Mouse (Mus musculus) effector memory CD4-positive, alpha-beta T cell, adult 7 months (primary cell): Measurements from ENCODE around the gene Has1. TPM values are rescaled to one million over a fixed set of nuclear protein-coding genes. Genes with fewer than 3 reads are reported as not detected.

Source experiments
- polyA plus RNA-seq: library from polyadenylated mRNA; unstranded; fragments of 100-300 nt; shearing (Covaris generic); gene quantifications from one replicate; pipeline ENCODE4 v1.2.1, GENCODE M21; 2017

Gene Has1
- polyA plus RNA-seq, result 0.11 TPM

GRCm38 (mm10) chr17:17855064-17855838, at the start of gene Has1:
Gene Has1, minus strand, starts transcription at chr17:17855205.

GRCm38 (mm10) chr17:17887774-17888248, 32.8 kb upstream of the Has1 start, which contains the start of the genes Fpr2 and Fpr3:
Gene Fpr2, plus strand, starts transcription at chr17:17887824.
Gene Fpr3, plus strand, starts transcription at chr17:17887852.

GRCm38 (mm10) chr17:17883840-17884239, 28.8 kb upstream of the Has1 start, which contains the start of gene Fpr1:
Gene Fpr1, minus strand, starts transcription at chr17:17883940.

GRCm38 (mm10) chr17:17826751-17827657, 28.0 kb downstream of the Has1 start, which contains the start of gene Spaca6:
Gene Spaca6, plus strand, starts transcription at chr17:17827158.

Other genes with a start within 250 kb of the Has1 start
- 63.3 TPM for gene Lnpep, start 230.2 kb downstream of the Has1 start, polyA plus RNA-seq
- not detected for gene Vmn2r90, start 151.5 kb downstream of the Has1 start, polyA plus RNA-seq
- 3.2 TPM for gene Spaca6, start 28.0 kb downstream of the Has1 start, polyA plus RNA-seq
- not detected for gene Fpr1, start 28.7 kb upstream of the Has1 start, polyA plus RNA-seq
- gene Fpr2, start 32.6 kb upstream of the Has1 start, polyA plus RNA-seq, result not detected
- 0.61 TPM for gene Fpr3, start 32.6 kb upstream of the Has1 start, polyA plus RNA-seq
- gene Fpr-rs4, start 166.5 kb upstream of the Has1 start, polyA plus RNA-seq, result not detected
- gene Vmn2r124, start 194.2 kb upstream of the Has1 start, polyA plus RNA-seq, result 0.09 TPM
- gene Vmn2r91, start 229.8 kb upstream of the Has1 start, polyA plus RNA-seq, result not detected